Mouse (Mus musculus) retina, adult 2 months (tissue): ENCODE results near the gene Crip2.

Experiments used
- DNase-seq: peaks from one replicate; pipeline ENCODE4 v3.0.0-alpha.2; 2012; ENCODE audit warnings: low read depth, low spot score

The Crip2 gene

DNA sequence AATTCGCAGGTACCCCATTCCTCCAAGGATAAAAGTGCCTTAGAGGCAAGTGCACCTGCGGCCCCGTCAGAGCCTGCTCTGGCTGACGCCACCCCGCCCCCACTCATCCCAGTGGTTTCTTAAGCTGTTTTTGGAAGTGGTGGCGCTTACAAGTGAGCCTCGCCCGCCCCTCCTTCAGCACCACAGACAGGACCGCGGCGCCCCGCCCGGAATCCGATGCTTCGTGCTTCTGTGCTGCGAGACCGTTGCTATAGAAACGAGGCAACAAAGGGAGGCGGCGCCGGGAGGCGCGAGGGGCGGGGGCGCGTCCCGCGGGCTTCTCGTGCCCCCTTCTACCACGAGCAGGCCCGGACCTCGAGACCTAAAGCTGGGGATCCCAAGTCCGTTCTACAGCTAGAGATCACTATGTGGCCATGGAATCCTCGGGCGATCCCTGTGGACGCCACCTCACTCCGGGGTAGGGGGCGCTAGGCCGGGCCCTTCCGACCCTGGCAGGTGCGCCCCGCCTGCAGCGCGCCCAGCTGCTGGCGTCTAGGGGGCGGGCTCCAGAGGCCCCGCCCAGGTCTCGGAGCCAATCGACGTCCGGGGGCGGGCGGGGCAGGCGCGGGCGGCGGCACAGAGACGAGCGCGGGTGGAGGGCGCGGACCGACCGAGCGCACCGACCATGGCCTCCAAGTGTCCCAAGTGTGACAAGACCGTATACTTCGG is at the start of gene Crip2:
Gene Crip2 (plus strand): TSS at position 329 of the 708 bp plus-strand sequence.
- DNase-seq, result peak; percentile 18

DNA sequence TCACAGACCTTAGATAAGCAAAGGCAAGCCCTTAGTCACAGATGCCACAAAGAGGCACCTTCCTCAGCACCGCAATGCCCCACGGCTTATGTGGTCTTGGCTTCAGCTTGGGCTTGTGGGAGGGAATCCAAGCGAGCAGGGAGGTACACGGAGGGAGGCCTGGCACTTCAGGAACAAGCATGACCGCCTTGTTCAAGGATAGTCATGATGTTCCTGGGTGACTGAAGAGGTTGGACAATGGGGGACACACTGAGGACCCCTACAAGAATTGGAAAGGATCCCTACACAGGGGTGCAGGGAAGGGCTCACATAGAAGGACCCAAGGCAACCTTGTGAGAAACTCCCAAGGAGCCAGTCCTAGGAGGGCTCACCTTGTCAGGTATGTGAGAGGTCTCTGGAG is 43.0 kb upstream of the Crip2 start:
- no peak for DNase-seq

DNA sequence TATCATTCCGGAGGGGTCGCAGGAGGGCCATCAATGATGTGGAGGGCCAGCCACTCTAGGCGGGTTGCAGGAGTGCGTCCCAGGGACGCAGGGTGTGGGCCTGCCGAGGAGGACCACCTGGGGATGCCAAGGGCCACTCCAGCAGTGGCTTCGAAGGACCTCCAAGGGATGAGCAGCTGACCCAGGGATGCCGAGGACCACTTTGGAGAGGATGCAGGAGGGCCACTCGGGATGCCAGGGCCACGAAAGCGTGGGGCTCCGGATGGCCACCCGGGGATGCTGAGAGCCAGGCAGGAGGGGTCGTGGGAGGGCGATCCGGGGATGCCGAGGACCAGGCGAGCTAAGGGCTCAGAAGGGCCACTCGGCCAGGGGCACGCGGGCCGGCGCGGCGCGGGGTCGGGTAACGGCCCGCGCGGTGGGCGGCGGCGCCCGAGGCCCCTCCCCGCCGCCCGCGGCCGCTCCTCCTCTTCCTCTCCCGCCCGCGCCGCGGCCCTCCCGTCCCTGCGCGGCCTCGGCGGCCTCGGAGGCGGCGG is 42.2 kb upstream of the Crip2 start, which contains the start of gene Mta1:
Gene Mta1 (plus strand): TSS at position 530 of the 533 bp plus-strand sequence.
- no peak for DNase-seq

DNA sequence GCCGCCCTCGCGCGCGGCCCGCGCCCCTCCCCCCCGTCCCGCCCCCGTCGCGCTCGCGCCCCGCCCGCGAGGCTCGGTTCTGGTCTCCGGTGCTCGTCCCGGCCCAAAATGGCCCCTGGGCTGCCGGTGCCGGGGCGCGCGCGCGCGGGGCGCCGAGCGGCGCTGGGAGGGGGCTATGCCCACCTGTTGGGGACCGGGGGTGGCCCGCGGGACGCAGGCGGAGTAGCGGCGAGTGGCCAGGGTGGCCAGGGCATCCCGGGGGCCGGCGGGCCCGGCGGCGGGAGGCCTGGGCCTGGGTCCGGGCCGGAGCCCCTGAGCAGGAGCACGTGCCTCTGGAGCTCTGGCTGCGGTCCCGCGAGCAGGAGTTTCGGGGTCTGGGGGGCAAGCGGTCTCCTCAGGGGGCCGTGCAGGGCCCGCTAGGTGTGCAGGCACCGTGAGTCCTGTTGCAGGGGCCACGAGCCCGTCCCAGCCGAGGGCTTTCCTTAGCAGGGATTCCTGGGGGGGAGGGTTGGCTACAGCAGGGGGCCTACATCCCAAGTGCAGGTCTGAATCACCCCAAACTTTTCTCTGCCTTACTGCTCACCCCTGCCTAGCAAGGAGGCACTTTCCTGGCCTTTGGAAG is 41.4 kb upstream of the Crip2 start:
- DNase-seq, result no peak

DNA sequence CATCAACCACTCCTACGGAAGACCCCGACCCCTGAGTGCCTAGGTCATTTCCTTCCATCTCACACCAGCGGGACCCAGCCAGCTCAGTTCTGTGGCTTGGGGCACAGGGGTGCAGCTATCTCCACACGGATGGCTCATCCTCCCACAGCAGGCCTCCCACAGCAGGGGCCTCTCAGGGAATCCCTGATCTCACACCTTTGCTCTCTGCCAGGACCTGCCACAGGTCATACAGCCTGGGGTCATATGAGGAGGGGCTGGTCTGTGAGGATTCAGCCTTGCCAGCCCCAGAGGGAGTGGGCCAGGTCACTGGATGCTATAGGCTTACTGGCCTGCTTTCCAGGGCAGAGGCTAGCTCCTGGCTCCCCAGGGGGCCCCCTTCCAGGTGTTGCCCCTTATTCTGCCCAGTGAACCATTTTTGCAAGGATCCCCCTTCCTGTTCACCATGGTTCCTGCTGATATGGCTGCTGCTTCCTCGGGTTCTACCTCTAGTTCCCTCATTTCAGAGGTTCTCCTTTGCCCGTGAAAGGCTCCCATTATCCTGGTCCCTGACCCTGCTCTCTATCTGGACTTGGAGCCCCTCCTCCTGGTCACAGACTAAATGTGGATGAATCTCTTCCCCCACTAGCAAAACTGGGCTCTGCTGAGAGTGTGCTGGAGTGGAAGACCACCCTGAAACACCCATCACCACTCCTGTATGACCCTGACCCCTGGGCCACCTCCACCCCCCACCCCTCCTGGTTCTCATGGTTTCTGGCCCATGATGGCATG is 40.4 kb upstream of the Crip2 start:
- DNase-seq, result no peak

DNA sequence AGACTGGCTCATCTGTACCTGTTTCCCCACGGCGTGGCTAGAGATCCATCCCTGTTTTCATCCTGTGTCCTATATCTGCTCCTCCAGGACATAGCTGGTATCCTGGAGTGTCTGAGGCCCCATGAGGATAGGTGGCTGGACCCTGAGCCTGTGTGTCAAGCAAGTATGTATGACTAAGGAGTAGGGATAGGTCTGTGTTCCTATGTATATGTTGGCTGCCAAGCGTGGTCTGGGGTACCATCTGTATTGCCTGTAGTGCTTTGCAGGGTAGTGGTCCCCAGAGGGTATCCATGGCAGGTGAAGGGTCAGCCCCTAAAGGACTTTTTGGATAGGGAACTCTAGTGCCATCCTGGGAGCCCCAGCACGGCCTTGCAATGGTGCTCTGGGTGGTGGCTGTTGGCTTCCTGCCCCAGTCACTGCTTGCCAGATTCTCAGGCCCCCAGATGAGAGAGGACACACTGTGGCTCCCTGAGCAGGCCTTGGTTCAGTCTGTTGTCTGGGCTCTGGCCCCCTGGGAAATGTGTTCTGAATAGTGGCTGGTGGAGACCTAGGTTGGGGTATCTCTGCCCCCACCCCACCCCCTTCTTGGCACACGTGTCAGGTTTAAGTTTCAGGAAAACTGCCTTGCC is 39.5 kb upstream of the Crip2 start:
- DNase-seq, result no peak

DNA sequence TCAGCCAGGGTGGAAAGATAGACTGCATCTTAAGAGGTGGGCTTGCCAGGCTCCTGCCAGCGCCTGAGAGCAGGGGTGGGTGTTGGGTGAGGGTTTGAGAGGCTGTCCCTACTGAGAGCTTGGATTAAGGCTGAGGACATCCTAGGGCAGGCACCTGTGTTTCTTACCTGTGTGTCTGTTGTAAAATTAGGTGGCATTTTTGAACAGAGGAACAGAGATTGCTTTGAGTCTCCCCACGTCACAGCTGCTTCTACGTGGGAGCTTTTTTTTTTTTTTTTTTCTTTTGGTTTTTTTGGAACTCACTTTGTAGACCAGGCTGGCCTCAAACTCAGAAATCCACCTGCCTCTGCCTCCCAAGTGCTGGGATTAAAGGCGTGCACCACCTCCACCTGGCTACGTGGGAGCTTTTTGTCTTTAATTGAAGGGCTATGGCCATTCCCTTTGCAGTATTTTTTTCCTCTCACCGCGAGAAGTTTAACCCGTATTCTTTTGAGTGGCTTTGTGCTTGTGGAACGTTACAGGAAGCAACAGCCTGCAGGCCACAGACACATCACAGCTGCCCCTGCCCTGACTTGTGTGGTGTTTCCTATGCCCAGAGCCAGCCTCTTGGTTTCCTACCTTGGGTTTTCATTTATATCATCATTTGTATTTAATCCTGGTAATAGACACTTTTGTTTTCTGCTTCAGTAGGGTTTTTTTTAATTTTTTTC is 38.6 kb upstream of the Crip2 start:
- no peak for DNase-seq

DNA sequence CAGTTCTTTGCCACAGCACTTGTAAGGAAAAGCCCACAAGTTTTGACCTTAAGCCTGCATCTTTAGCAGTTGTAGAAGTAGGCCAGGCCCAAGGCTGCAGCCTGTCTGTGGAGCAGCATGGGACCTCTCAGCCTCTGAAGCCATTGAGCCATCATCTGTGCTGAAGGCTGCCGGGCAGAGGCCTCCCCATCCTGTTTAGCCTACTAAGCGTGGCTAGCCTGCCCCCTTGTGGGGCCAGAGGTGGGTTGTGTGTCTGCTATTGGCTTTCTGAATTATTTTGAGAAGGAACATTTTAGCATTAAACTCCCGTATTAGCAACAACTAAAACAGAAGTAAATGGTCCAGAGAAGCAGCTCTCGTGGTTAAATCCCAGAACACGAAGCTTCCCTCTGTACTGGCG is 37.6 kb upstream of the Crip2 start:
- no peak for DNase-seq

DNA sequence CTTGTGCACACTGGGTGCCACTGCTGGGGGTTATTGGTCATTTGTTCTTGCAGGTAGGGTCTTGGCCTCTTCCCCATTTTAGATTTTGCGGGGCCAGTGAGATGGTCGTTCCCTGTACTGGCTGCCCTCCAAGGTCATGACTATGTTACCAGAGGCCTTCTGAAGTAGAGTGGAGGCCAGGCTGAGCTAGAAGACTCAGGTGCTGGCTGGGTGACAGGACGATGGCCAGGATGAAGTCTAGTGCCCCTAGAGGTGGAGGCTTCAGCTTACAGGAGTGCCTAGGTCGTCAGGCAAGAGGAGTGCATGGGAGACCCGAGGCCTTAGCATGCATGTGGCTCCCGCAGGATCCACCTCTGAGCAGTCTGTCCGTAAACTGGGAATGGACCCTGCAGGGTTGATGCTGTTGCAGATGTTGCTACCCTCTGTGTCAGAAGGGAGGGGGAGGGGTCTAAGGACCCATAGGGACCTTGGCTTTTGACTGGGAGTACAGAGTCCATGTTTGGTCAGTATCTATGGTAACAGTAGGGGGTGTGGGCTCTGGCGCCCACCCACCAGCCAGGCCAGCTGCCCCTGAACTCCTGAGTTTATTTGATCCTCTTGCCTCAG is 36.1 kb upstream of the Crip2 start:
- no peak for DNase-seq

DNA sequence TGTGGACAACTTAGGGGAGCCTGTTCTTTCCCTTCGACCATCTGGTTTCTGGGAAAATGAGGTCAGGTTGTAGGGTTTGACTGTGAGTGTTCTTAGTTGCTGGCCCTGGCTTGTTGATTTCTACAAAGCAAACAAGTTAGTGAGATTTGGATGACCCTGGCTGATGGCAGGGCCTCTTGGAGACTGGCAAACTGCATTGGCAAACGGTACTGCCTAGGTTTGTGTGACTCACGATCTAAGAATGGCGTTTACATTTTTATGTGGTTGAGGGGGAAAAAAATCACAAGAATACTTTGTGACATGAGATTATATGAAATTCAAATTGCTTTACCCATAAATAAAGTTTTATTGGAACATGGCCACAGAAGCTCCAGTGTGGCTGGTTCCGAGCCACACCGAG is 33.6 kb upstream of the Crip2 start:
- DNase-seq, result no peak

DNA sequence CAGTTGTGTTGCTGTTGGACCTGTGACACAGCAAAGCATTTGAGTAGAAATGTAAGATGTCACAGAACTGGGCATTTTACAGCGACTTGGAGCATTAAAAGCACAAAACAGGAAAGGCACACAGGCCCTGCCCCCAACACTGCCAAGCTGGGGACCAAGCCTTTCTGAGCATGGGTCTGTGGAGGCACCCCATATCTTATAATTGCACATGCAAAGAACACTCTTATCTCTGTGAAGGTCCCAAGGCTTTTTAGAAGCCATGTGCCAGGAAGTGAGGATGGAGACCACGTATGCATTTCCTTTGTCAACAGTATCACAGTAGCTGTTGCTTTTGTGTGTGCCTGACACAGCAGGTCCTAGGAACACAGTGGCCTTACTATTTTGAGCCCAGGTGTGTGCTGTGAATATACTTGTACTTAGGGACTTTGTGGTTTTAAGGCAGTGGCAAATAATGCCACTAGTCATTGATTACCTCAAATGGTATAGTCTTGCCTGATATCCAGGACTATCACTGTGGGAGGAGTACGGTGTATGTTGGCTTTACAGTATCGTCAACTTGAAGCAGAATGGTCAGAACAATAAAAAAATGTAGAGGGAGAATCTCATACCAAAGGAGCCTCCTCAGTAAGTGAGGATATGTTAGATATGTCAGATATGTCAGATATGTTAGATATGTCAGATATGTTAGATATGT is 32.5 kb upstream of the Crip2 start:
- no peak for DNase-seq

DNA sequence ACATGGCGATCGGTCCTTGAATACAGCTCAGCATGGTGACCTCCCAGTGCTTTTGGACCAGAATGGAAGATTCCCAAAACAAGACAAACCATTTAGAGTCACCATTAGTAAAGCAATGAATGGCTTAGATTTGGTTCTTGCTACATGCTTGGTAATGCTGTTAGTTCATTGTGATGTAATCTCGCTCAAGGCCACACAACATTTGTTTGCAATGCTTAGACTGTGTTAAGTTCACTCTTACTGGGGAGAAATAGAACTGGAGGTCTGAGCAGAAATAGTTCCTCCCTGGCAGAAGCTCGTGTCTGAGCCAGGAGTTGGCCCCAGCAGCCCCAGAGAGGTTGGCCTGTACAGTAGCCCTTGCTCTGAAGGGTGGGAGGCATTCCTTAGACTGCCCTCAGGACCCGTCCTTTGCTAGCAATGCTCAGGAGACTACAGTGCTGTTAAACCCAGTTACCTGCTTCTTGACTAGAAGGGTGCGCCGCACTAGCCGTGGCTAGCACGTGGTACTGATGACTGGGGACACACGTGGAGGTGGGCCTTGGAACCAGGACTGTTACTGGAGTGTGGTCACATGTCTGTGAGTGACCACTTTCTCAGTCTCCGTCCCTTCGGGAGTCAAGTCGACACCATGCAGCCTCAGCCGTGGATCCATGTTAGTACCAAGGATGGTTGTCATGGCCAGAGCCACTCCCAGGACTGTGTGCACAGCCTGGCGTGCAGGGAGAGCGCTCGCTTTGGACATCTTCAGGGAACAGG is 31.3 kb upstream of the Crip2 start:
- no peak for DNase-seq

DNA sequence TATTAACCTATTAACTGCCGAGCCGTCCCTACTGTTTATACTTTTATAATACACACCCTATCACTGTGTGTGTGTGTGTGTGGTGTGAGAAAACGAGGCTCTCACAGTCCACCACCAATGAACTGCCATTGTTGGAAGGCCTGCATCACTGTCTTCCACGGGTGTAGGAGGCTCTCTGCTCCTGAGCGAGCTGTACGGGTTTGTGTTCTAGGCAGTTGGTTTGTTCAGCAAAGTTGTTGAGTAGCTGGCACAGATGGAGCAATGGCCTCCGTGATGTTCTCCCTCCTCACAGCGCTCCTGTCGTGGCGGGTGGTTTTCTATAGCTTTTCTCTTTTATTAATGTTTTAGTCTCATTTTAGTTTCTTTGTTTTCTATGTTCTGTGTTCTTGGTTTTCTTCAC is 30.2 kb upstream of the Crip2 start:
- DNase-seq, result no peak

DNA sequence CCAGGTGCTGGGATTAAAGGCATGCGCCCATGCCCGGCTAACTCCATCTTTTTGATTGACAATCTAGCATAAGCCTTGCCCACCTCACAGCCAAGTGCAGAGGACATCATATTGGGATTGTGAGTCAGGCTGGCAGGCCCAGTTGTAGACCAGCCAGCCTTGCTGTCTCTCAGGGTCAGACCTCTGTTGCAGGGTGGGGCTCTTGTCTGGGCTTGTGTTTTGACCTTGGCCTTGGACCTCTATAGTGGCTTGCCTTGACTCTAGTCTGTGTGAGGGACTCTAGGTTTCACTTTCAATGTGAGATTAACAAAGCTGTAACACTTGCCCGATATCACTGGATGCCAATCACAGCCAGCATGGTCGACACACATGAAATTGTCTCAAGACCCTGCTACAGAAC is 25.9 kb upstream of the Crip2 start:
- no peak for DNase-seq

DNA sequence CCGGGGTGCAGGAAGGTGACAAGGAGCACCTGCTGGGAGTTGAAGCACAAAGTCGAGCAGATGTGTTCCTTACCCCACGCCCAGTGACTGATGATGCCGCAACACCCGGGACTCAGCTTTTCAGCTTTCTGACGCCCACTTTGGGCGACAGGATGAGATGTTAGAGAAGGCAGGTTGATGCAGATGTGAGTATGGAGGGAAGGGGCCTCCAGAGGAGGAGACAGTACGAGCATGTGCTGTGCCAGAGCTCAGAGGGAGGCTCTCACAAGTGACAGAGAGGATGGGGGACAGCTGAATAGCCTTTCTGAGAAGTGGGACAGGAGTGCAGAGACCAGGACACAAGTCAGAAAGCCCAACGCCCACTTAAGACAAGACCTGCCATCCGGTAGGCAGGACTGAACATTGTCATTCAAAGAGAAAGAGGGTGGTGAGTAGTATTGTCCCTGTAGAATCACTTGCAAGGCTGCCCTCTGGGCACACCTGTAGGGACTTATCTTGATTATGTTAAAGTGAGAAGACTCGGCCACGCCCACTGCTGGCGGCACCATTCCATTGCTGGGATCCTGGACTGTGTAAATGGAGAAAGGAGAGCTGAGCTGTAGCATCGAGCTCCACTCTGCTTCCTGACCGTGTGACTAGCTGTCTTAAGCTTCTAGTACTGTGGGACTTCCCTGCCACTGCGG is 25.0 kb upstream of the Crip2 start:
- no peak for DNase-seq

DNA sequence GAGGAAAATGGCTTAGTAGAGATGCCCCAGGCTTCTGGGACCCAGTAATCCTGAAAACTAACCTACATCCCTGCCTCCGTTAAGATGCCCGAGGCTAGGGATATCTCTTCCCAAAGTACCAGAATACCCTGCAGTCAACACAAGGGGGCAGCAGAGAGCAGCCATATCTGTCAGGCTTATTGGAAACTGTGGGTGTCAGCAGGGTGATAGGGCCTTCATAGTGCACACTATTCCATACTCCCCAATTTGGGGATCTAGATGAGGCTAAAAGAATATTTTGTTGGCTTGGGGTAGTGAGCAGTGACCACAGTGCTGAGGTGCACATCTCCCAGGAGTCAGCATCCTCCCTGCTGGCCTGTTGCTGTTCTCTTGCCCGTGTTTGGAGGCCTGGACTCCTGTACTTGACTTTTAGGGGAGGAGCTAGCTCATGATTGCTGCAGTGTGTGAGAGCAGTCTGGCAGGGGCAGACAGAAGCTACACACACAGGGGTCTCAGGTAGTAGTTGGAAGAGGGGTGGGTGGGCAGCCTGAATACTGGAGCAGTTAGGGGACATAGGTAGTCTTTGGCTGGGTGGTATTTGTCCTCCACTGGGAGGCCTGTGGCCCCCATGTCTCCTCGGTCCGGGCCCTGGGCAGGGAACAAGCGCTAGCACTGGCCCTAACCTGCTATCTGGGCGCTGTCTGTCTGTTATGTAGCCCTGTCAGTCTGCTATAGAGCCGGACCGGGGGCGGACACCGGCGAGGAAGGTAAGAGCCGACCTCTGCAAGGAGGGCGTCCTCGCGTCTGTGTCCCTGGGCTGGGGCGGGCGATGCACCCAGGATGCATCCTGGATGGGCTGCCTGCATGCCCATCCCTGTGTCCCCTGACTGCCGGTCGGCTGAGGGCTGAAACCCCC is 20.3 kb upstream of the Crip2 start:
- DNase-seq, result peak; percentile 56

DNA sequence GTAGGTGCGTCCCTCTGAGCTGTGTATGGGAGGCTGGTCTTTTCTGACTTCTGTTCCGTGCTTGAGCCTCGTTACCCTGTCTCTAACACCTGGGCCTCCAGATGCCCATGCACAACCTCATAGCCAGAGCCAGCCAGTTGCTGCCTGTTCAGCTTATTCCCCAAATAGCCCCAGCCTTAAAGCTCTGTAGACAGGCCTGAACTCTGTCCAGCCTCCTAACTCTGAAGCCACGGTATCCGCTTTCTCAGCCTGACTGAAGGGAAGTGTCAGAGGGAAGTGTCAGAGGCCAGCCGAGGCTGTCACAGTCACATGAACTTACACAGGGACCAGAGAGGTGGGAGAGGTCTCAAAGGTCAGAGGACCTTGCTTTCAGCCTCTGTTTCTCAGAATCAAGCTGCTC is 15.3 kb upstream of the Crip2 start:
- DNase-seq, result no peak

DNA sequence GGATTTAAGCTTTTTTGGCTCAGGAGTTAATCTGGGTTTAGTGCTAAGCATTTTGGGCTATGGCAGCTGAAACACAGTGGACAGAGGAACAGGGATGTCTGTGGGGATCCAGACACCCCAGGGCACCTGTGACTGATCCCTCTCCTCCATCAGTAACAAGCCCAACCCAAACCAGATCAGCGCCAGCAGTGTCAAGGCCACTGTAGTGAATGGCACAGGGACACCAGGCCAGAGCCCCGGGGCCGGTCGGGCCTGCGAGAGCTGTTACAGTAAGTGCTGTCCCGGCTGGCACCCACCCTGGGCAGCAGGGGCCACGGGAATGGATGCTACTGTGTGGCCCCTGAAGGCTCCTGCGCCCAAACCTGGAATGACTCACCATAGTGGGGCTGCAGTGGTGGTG is 9.3 kb upstream of the Crip2 start:
- no peak for DNase-seq
